Mouse (Mus musculus) layer of hippocampus, postnatal 25 days (tissue): ENCODE results near the gene Zmynd10. TPM values are rescaled to one million over a fixed set of nuclear protein-coding genes. Genes with fewer than 3 reads are reported as not detected.

ENCODE experiments used
- DNase-seq, 2 experiments: peaks; one replicate each; pipeline ENCODE4 v3.0.0; 2022; ENCODE audit warnings: mixed read lengths in 2 of 2, low spot score in 1 of 2; ENCODE audit errors: extremely low spot score in 1 of 2
- total RNA-seq, 2 experiments: library from RNA; stranded (reverse); gene quantifications; 2 replicates each; pipeline ENCODE4 v1.2.3; 2021

Gene Zmynd10
- total RNA-seq, 2 experiments from 2014 or later: 4.7 to 5.2 TPM

GRCm38 (mm10) chr9:107539940-107540339, 7.2 kb upstream of the Zmynd10 start:
- DNase-seq: no peak

- DNase-seq: no peak
Measured at GRCm38 (mm10) chr9:107540420-107540819, 6.7 kb upstream of the Zmynd10 start.

- DNase-seq: no peak
Measured at GRCm38 (mm10) chr9:107541005-107541404, 6.1 kb upstream of the Zmynd10 start.

GRCm38 (mm10) chr9:107541474-107542351, 5.4 kb upstream of the Zmynd10 start, which contains the start of the genes Cyb561d2 and Nprl2:
Cyb561d2 (minus strand) TSS chr9:107542193.
Nprl2 (plus strand) TSS chr9:107542226.
- DNase-seq: peak; percentile 87 to 89

- no peak for DNase-seq
Measured at GRCm38 (mm10) chr9:107542352-107542686, 4.8 kb upstream of the Zmynd10 start.

GRCm38 (mm10) chr9:107542721-107543120, 4.4 kb upstream of the Zmynd10 start:
- DNase-seq: no peak

GRCm38 (mm10) chr9:107543299-107543698, 3.8 kb upstream of the Zmynd10 start:
- no peak for DNase-seq

- DNase-seq: no peak
Measured at GRCm38 (mm10) chr9:107544196-107544700, 2.9 kb upstream of the Zmynd10 start.

GRCm38 (mm10) chr9:107544729-107545128, 2.4 kb upstream of the Zmynd10 start:
- no peak for DNase-seq

- no peak for DNase-seq
Measured at GRCm38 (mm10) chr9:107545199-107545598, 1.9 kb upstream of the Zmynd10 start.

GRCm38 (mm10) chr9:107545602-107546001, 1.5 kb upstream of the Zmynd10 start:
- peak; percentile 61 to 88 for DNase-seq

GRCm38 (mm10) chr9:107547957-107548356, 859 bp downstream of the Zmynd10 start:
- DNase-seq: no peak

GRCm38 (mm10) chr9:107548820-107549219, 1.7 kb downstream of the Zmynd10 start:
- no peak for DNase-seq

GRCm38 (mm10) chr9:107549297-107550074, 2.4 kb downstream of the Zmynd10 start:
- DNase-seq: no peak

- no peak for DNase-seq
Measured at GRCm38 (mm10) chr9:107550491-107551116, 3.5 kb downstream of the Zmynd10 start.

GRCm38 (mm10) chr9:107551117-107551889, 4.2 kb downstream of the Zmynd10 start, which contains the start of gene Rassf1:
Rassf1 (plus strand) TSS chr9:107551555.
- DNase-seq: no peak

GRCm38 (mm10) chr9:107551890-107552355, 4.8 kb downstream of the Zmynd10 start:
- no peak for DNase-seq

- DNase-seq: no peak
Measured at GRCm38 (mm10) chr9:107552690-107553393, 5.7 kb downstream of the Zmynd10 start.
